Mouse (Mus musculus): ENCODE measurements around the gene Samd4b. TPM values are rescaled to one million over a fixed set of nuclear protein-coding genes. Genes with fewer than 3 reads are reported as not detected.

The Samd4b gene
- total and polyA plus RNA-seq, 3 experiments: 4.4 to 88.8 (median 75.9) TPM

GRCm38 (mm10) chr7:28371514-28371989 is 226.4 kb downstream of the Samd4b start:
- peaks cover 13% of the 10 kb centered on the region for H3K27me3 ChIP-seq (ENCODE audit: insufficient read depth, low read length)
- no peak for ATAC-seq (ENCODE audit: extremely low read depth, insufficient number of reproducible peaks, low FRiP score, poor library complexity, severe bottlenecking)
- peak overlapping the region; percentile 75 for H3K4me3 ChIP-seq (ENCODE audit: low read depth, low read length)
- TF ChIP-seq CTCF (IDR thresholded peaks at IDR 0.05; ENCODE audit: low read depth, low read length) (no peak), GATA1 (IDR thresholded peaks at IDR 0.05; ENCODE audit: borderline replicate concordance, low read length) (no peak), POLR2AphosphoS5 (IDR thresholded peaks at IDR 0.05; ENCODE audit: insufficient replicate concordance, low read depth, low read length) (no peak), GATA2 (IDR thresholded peaks at IDR 0.05; ENCODE audit: borderline replicate concordance, low read depth, low read length) (no peak), TAL1 (conservative IDR thresholded peaks at IDR 0.05; ENCODE audit: low read depth, low read length) (no peak)
- H3K36me3 ChIP-seq (replicated peaks): peaks cover 24% of the 10 kb centered on the region
- peaks cover 56% of the 10 kb centered on the region for H3K4me1 ChIP-seq (ENCODE audit: insufficient read depth, low read depth, low read length)
- no peaks in the 10 kb centered on the region for H3K9me3 ChIP-seq (replicated peaks)
- peak; percentile 79 for DNase-seq (ENCODE audit: low spot score)

GRCm38 (mm10) chr7:28370977-28371513 is 226.9 kb downstream of the Samd4b start:
- TF ChIP-seq GATA1 (IDR thresholded peaks at IDR 0.05; ENCODE audit: borderline replicate concordance, low read length) (no peak), CTCF (IDR thresholded peaks at IDR 0.05; ENCODE audit: low read depth, low read length) (no peak), TAL1 (conservative IDR thresholded peaks at IDR 0.05; ENCODE audit: low read depth, low read length) (no peak), POLR2AphosphoS5 (IDR thresholded peaks at IDR 0.05; ENCODE audit: insufficient replicate concordance, low read depth, low read length) (no peak), GATA2 (IDR thresholded peaks at IDR 0.05; ENCODE audit: borderline replicate concordance, low read depth, low read length) (no peak)
- H3K4me1 ChIP-seq (ENCODE audit: insufficient read depth, low read depth, low read length): peaks cover 51% of the 10 kb centered on the region
- no peak for ATAC-seq (ENCODE audit: extremely low read depth, insufficient number of reproducible peaks, low FRiP score, poor library complexity, severe bottlenecking)
- DNase-seq (ENCODE audit: low spot score): no peak
- H3K4me3 ChIP-seq (ENCODE audit: low read depth, low read length): peak overlapping the region; percentile 75
- no peaks in the 10 kb centered on the region for H3K9me3 ChIP-seq (replicated peaks)
- H3K27me3 ChIP-seq (ENCODE audit: insufficient read depth, low read length): peaks cover 15% of the 10 kb centered on the region
- peaks cover 22% of the 10 kb centered on the region for H3K36me3 ChIP-seq (replicated peaks)

- DNase-seq (ENCODE audit: low spot score) (no peak), ATAC-seq (ENCODE audit: extremely low read depth, insufficient number of reproducible peaks, low FRiP score, poor library complexity, severe bottlenecking) (no peak)
- Histone ChIP-seq H3K27me3 (ENCODE audit: insufficient read depth, low read length) (peaks cover 20% of the 10 kb centered on the region), H3K9me3 (replicated peaks) (no peaks in the 10 kb centered on the region), H3K4me1 (ENCODE audit: insufficient read depth, low read depth, low read length) (peaks cover 43% of the 10 kb centered on the region), H3K36me3 (replicated peaks) (peaks cover 22% of the 10 kb centered on the region), H3K4me3 (ENCODE audit: low read depth, low read length) (no peak overlapping the region)
- no peak for TF ChIP-seq GATA2 (IDR thresholded peaks at IDR 0.05; ENCODE audit: borderline replicate concordance, low read depth, low read length)
- TF ChIP-seq GATA1 (IDR thresholded peaks at IDR 0.05; ENCODE audit: borderline replicate concordance, low read length): no peak
Measured at GRCm38 (mm10) chr7:28370051-28370450, 227.9 kb downstream of the Samd4b start.

- no peak for ATAC-seq (ENCODE audit: extremely low read depth, insufficient number of reproducible peaks, low FRiP score, poor library complexity, severe bottlenecking)
- no peak for DNase-seq (ENCODE audit: low spot score)
- no peak for TF ChIP-seq CTCF (IDR thresholded peaks at IDR 0.05; ENCODE audit: low read depth, low read length)
- TF ChIP-seq GATA2 (IDR thresholded peaks at IDR 0.05; ENCODE audit: borderline replicate concordance, low read depth, low read length): no peak
- TF ChIP-seq POLR2AphosphoS5 (IDR thresholded peaks at IDR 0.05; ENCODE audit: insufficient replicate concordance, low read depth, low read length): no peak
- TF ChIP-seq GATA1 (IDR thresholded peaks at IDR 0.05; ENCODE audit: borderline replicate concordance, low read length): no peak
- TF ChIP-seq TAL1 (conservative IDR thresholded peaks at IDR 0.05; ENCODE audit: low read depth, low read length): no peak
- Histone ChIP-seq H3K36me3 (replicated peaks) (peaks cover 20% of the 10 kb centered on the region), H3K9me3 (replicated peaks) (no peaks in the 10 kb centered on the region), H3K27me3 (ENCODE audit: insufficient read depth, low read length) (peaks cover 32% of the 10 kb centered on the region), H3K4me3 (ENCODE audit: low read depth, low read length) (no peak overlapping the region), H3K4me1 (ENCODE audit: insufficient read depth, low read depth, low read length) (peaks cover 28% of the 10 kb centered on the region)
Measured at GRCm38 (mm10) chr7:28368276-28368920, 229.5 kb downstream of the Samd4b start.

GRCm38 (mm10) chr7:28367663-28368275 is 230.2 kb downstream of the Samd4b start:
- peaks cover 33% of the 10 kb centered on the region for H3K27me3 ChIP-seq (ENCODE audit: insufficient read depth, low read length)
- TF ChIP-seq GATA1 (IDR thresholded peaks at IDR 0.05; ENCODE audit: borderline replicate concordance, low read length) (no peak), TAL1 (conservative IDR thresholded peaks at IDR 0.05; ENCODE audit: low read depth, low read length) (no peak), POLR2AphosphoS5 (IDR thresholded peaks at IDR 0.05; ENCODE audit: insufficient replicate concordance, low read depth, low read length) (no peak), CTCF (IDR thresholded peaks at IDR 0.05; ENCODE audit: low read depth, low read length) (no peak), GATA2 (IDR thresholded peaks at IDR 0.05; ENCODE audit: borderline replicate concordance, low read depth, low read length) (no peak)

GRCm38 (mm10) chr7:28362441-28363060 is 235.4 kb downstream of the Samd4b start:
- TF ChIP-seq CTCF (IDR thresholded peaks at IDR 0.05; ENCODE audit: low read depth, low read length) (no peak), TAL1 (conservative IDR thresholded peaks at IDR 0.05; ENCODE audit: low read depth, low read length) (no peak), GATA1 (IDR thresholded peaks at IDR 0.05; ENCODE audit: borderline replicate concordance, low read length) (no peak), GATA2 (IDR thresholded peaks at IDR 0.05; ENCODE audit: borderline replicate concordance, low read depth, low read length) (no peak), POLR2AphosphoS5 (IDR thresholded peaks at IDR 0.05; ENCODE audit: insufficient replicate concordance, low read depth, low read length) (no peak)
- H3K27me3 ChIP-seq (ENCODE audit: insufficient read depth, low read length): peaks cover 57% of the 10 kb centered on the region
- peaks cover 8% of the 10 kb centered on the region for H3K36me3 ChIP-seq (replicated peaks)
- no peak for ATAC-seq (ENCODE audit: extremely low read depth, insufficient number of reproducible peaks, low FRiP score, poor library complexity, severe bottlenecking)
- H3K4me1 ChIP-seq (ENCODE audit: insufficient read depth, low read depth, low read length): peaks cover 16% of the 10 kb centered on the region
- H3K9me3 ChIP-seq (replicated peaks): no peaks in the 10 kb centered on the region
- DNase-seq (ENCODE audit: low spot score): no peak
- no peak overlapping the region for H3K4me3 ChIP-seq (ENCODE audit: low read depth, low read length)

More at GRCm38 (mm10) chr7:28367663-28368275, 230.2 kb downstream of the Samd4b start:
- ATAC-seq (ENCODE audit: extremely low read depth, insufficient number of reproducible peaks, low FRiP score, poor library complexity, severe bottlenecking) (no peak), DNase-seq (ENCODE audit: low spot score) (no peak)
- no peak overlapping the region for H3K4me3 ChIP-seq (ENCODE audit: low read depth, low read length)
- H3K9me3 ChIP-seq (replicated peaks): no peaks in the 10 kb centered on the region
- H3K4me1 ChIP-seq (ENCODE audit: insufficient read depth, low read depth, low read length): peaks cover 29% of the 10 kb centered on the region
- peaks cover 20% of the 10 kb centered on the region for H3K36me3 ChIP-seq (replicated peaks)
